Mouse (Mus musculus): ENCODE results near the gene Slc12a7.

DNA sequence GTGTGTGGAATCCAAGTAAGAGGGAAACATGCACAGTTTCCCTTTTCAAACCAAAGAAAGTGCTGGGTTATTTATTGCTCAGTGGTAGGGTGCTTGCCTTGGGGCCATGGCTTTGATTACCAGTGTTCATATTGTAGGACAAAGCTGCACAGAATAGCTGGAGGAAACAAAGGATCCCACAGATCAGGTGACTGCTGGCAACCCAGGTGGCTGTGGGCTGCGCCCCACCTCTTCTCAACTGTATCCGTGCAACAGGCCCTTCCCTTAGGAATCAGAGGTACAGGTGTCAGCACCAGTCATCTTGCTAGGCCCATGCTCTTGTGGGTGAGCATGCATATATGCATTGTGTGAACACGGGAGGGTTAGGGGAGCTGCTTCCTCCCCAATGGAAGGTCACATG is 35.4 kb downstream of the Slc12a7 start:
- TF ChIP-seq POLR2A (IDR thresholded peaks at IDR 0.05; ENCODE audit: insufficient read depth, low read length) = no peak
- no peak for TF ChIP-seq CTCF (IDR thresholded peaks at IDR 0.05; ENCODE audit: low read depth, low read length)
- peak; percentile 69; the same call in 1 of the 2 replicates for TF ChIP-seq EP300 (IDR thresholded peaks at IDR 0.05; ENCODE audit: insufficient read depth, low read depth, low read length)

All from ES-Bruce4 (cell line).